Mouse (Mus musculus) liver, postnatal 0 days (tissue): ENCODE measurements at regions not wholly inside any gene's neighbourhood (a gene's known extent, or its start where the extent isn't known, plus 50 kb on each side); places are given as distances from the start of the nearest gene placed in this dataset.

Source experiments
- ATAC-seq: fragments of 200-750 bp; cut with Nextera tagmentation; 2 replicates; pipeline ENCODE4 v1.8.0; 2017; ENCODE audit warnings: mild to moderate bottlenecking, moderate library complexity
- DNase-seq: peaks from one replicate; pipeline ENCODE4 v3.0.0-alpha.2; 2016
- H3K27ac ChIP-seq: fragments of 300-500 bp; sonication (generic); 2 replicates; pipeline ENCODE4 v1.5.1; 2014; ENCODE audit warnings: antibody characterized with exemption, moderate library complexity, mild to moderate bottlenecking, low read depth
- H3K27me3 ChIP-seq: fragments of 300-500 bp; sonication (generic); 2 replicates; pipeline ENCODE4 v1.6.1; 2014; ENCODE audit warnings: low read length, control low read depth, mixed read lengths; ENCODE audit not compliant: insufficient read depth
- H3K36me3 ChIP-seq: fragments of 300-500 bp; sonication (generic); replicated peaks from 2 replicates; pipeline ENCODE4 v1.6.1; 2014; ENCODE audit warnings: mild to moderate bottlenecking, control low read depth, low read length, moderate library complexity, mixed read lengths; ENCODE audit not compliant: insufficient read depth
- H3K4me1 ChIP-seq: fragments of 300-500 bp; sonication (generic); 2 replicates; pipeline ENCODE4 v1.6.1; 2014; ENCODE audit warnings: antibody characterized with exemption, mild to moderate bottlenecking, control low read depth; ENCODE audit not compliant: insufficient read depth
- H3K4me2 ChIP-seq: fragments of 300-500 bp; sonication (generic); 2 replicates; pipeline ENCODE4 v1.6.1; 2014; ENCODE audit warnings: low read depth, mild to moderate bottlenecking, low read length, moderate library complexity, mixed read lengths
- H3K4me3 ChIP-seq: fragments of 300-500 bp; sonication (generic); 2 replicates; pipeline ENCODE4 v1.5.1; 2014; ENCODE audit warnings: low read depth, low read length
- H3K9ac ChIP-seq: fragments of 300-500 bp; sonication (generic); replicated peaks from 2 replicates; pipeline ENCODE4 v1.6.1; 2014; ENCODE audit warnings: mild to moderate bottlenecking, moderate library complexity
- H3K9me3 ChIP-seq: fragments of 300-500 bp; sonication (generic); 2 replicates; pipeline ENCODE4 v1.6.1; 2016; ENCODE audit warnings: mild to moderate bottlenecking, control low read depth, low read length, mixed read lengths
- CTCF ChIP-seq: sonication (generic); IDR thresholded peaks from 2 replicates; pipeline ENCODE4 v1.5.1; 2016; ENCODE audit warnings: antibody characterized with exemption, low read depth
- EP300 ChIP-seq: IDR thresholded peaks from 2 replicates; pipeline ENCODE4 v1.6.1; 2016; ENCODE audit warnings: antibody characterized with exemption, low read depth, mild to moderate bottlenecking
- WGBS: fragments of 180-500 bp; shearing (Covaris S2); extraction: QIAGEN DNeasy Blood & Tissue Kit; methylation state at CpG from one replicate; pipeline ENCODE4 v1.1.7; 2014; ENCODE audit not compliant: insufficient replicate concordance; 5-methylcytosine and 5-hydroxymethylcytosine counted together

- Histone ChIP-seq H3K36me3 (no peaks in the 10 kb centered on the region), H3K4me3 (no peak overlapping the region), H3K4me1 (no peaks in the 10 kb centered on the region), H3K9me3 (no peaks in the 10 kb centered on the region), H3K9ac (no peak overlapping the region), H3K4me2 (no peak overlapping the region), H3K27me3 (no peaks in the 10 kb centered on the region), H3K27ac (no peak overlapping the region)
- DNase-seq (no peak), ATAC-seq (no peak)
- no peak for TF ChIP-seq CTCF
- no peak for TF ChIP-seq EP300
- 46% methylated on average over 6 of the region's 6 CpGs for WGBS
These were observed 139.1 kb upstream of the Igsf21 start for GRCm38 (mm10) chr4:140385686-140386085.

DNA sequence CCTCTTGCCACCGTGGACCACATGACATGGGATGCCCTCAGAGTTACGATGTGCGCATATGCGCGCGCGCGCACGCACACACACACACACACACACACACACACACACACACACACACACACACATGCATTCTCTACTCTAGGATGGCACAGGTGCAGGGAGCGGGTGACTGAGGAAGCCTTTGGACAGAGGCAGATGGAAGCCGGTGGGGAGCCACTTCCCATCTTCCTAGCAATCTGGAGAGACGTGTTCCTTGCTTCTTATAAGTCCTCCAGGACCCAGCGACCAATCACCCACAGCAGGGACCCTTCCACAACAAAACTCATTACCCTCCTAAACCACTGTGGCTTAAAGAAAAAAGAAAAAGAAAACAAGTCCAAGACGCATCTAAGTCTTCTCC lies 138.6 kb upstream of the Igsf21 start:
- no peak for DNase-seq
- Histone ChIP-seq H3K9me3 (no peaks in the 10 kb centered on the region), H3K4me3 (no peak overlapping the region), H3K4me2 (no peak overlapping the region), H3K27me3 (no peaks in the 10 kb centered on the region), H3K27ac (no peak overlapping the region), H3K4me1 (no peaks in the 10 kb centered on the region), H3K36me3 (no peaks in the 10 kb centered on the region), H3K9ac (no peak overlapping the region)
- ATAC-seq, result no peak
- TF ChIP-seq CTCF, result no peak
- no peak for TF ChIP-seq EP300
- WGBS, result 85% methylated on average over 14 of the region's 14 CpGs

- 69% methylated on average over 7 of the region's 7 CpGs for WGBS
- Histone ChIP-seq H3K9ac (no peak overlapping the region), H3K4me2 (no peak overlapping the region), H3K9me3 (no peaks in the 10 kb centered on the region), H3K27ac (no peak overlapping the region), H3K36me3 (no peaks in the 10 kb centered on the region), H3K4me1 (no peaks in the 10 kb centered on the region), H3K27me3 (no peaks in the 10 kb centered on the region), H3K4me3 (no peak overlapping the region)
- TF ChIP-seq CTCF, result no peak
- TF ChIP-seq EP300, result no peak
- no peak for ATAC-seq
- no peak for DNase-seq
These were observed 137.0 kb upstream of the Igsf21 start for GRCm38 (mm10) chr4:140383596-140383995.

GRCm38 (mm10) chr4:140380733-140381132 lies 134.1 kb upstream of the Igsf21 start:
- H3K36me3 ChIP-seq, result no peaks in the 10 kb centered on the region
- no peak overlapping the region for H3K4me2 ChIP-seq
- TF ChIP-seq EP300 (no peak), CTCF (no peak)
- no peaks in the 10 kb centered on the region for H3K9me3 ChIP-seq
- DNase-seq (no peak), ATAC-seq (no peak)
- H3K9ac ChIP-seq, result no peak overlapping the region
- 28% methylated on average over 13 of the region's 13 CpGs for WGBS
- H3K27ac ChIP-seq, result no peak overlapping the region
- H3K4me3 ChIP-seq, result no peak overlapping the region
- no peaks in the 10 kb centered on the region for H3K27me3 ChIP-seq
- H3K4me1 ChIP-seq, result no peaks in the 10 kb centered on the region

DNA sequence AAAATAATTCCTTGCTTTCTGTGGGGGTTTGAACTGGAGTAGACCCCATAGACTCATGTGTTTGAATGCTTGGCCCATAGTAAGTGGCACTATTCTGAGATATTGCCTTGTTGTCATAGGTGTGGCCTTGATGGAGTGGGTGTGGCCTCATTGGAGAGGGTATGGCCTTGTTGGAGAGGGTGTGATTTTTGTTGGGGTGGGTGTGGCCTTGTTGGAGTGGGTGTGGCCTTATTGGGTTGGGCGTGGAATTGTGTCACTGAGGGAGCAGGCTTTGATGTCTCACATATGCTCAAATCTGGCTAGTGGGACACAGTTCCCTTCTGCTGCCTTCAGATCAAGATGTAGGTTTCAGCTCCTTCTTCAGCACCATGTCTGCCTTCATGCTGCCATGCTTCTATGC lies 131.4 kb upstream of the Igsf21 start:
- no peaks in the 10 kb centered on the region for H3K9me3 ChIP-seq
- no peak overlapping the region for H3K4me2 ChIP-seq
- no peak overlapping the region for H3K4me3 ChIP-seq
- no peak overlapping the region for H3K9ac ChIP-seq
- DNase-seq, result no peak
- H3K27ac ChIP-seq, result no peak overlapping the region
- no peaks in the 10 kb centered on the region for H3K36me3 ChIP-seq
- no peaks in the 10 kb centered on the region for H3K27me3 ChIP-seq
- WGBS, result 31% methylated on average over 1 of the region's 1 CpGs
- no peaks in the 10 kb centered on the region for H3K4me1 ChIP-seq
- ATAC-seq, result no peak
- TF ChIP-seq EP300 (no peak), CTCF (no peak)

DNA sequence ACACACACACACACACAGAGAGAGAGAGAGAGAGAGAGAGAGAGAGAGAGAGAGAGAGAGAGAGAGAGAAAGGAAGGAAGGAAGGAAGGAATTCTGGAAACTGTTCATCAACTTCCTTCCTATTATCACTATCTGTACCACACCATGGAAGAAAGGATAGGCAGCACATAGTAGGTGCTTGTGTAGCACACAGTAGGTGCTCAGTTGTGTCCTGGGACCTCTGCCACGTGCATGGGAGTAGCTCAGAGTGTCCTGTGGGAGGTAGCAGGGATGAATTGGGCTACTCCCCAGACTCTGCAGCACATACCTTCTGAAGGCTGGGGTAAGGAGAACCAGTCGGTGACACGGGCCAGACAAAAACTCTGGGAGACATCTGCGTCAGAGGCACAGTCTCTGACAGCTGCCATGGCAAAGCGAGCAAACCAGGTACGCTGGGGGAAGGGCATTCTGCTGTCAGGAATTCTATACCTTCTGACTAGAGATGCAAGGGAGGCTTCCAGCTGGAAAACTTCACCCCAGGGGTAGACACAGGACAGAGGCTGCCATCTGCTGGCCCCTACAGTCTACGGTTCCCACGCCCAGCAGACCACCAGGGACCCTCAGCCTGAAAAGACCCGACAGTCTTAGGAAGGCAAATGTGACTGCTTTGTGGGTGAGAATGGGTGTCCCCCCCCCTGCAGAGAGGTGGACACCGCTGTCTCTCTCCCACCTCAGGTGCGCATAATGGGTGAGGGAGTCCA lies 126.2 kb upstream of the Igsf21 start:
- WGBS, result 46% methylated on average over 11 of the region's 11 CpGs
- Histone ChIP-seq H3K4me3 (no peak overlapping the region), H3K27ac (no peak overlapping the region), H3K36me3 (no peaks in the 10 kb centered on the region), H3K27me3 (no peaks in the 10 kb centered on the region), H3K4me1 (no peaks in the 10 kb centered on the region), H3K4me2 (no peak overlapping the region), H3K9ac (no peak overlapping the region), H3K9me3 (no peaks in the 10 kb centered on the region)
- DNase-seq (no peak), ATAC-seq (no peak)
- TF ChIP-seq EP300, result no peak
- TF ChIP-seq CTCF, result no peak
